In genomic region chr7:139585183-139585821, GRCm38 (mm10) we compare ENCODE assay signal across 13 mouse cellular contexts. TPM values are rescaled to one million over a fixed set of nuclear protein-coding genes. Genes with fewer than 3 reads are reported as not detected.
DNase-seq lines count a peak whose midpoint lies in the region; ATAC-seq and TF ChIP-seq lines count a peak whose summit lies in the region.
"Had no signal": no experiment of that assay in that cellular context is flagged by ENCODE, and none has a peak within 500 bp of the region (broad histone marks: within the 10 kb centered on the region; RNA-seq: fewer than 3 reads in every experiment).

No protein-coding gene starts in this region.

- 4% methylated on average over 29 of the region's 29 CpGs for WGBS in forebrain, postnatal 0 days
- 2% methylated on average over 29 of the region's 29 CpGs for WGBS in forebrain, embryonic 13.5 days
- WGBS in hindbrain, embryonic 12.5 days: 3% methylated on average over 29 of the region's 29 CpGs
- WGBS in neural tube, embryonic 13.5 days: 3% methylated on average over 29 of the region's 29 CpGs
- 6% methylated on average over 29 of the region's 29 CpGs for WGBS in liver, postnatal 0 days (ENCODE audit: insufficient replicate concordance)
- 4% methylated on average over 29 of the region's 29 CpGs for WGBS in liver, embryonic 11.5 days

- no peak for TF ChIP-seq EP300 in liver, postnatal 0 days (IDR thresholded peaks at IDR 0.05; ENCODE audit: low read depth)

- no peak overlapping the region for H3K9ac ChIP-seq in forebrain, postnatal 0 days
- no peak overlapping the region for H3K9ac ChIP-seq in forebrain, embryonic 13.5 days
- no peak overlapping the region for H3K9ac ChIP-seq in hindbrain, embryonic 12.5 days
- no peak overlapping the region for H3K9ac ChIP-seq in neural tube, embryonic 13.5 days
- no peak overlapping the region for H3K9ac ChIP-seq in liver, postnatal 0 days (replicated peaks)
- H3K9ac ChIP-seq in liver, embryonic 11.5 days (ENCODE audit: low read depth, low read length): no peak overlapping the region
- H3K9ac ChIP-seq: liver, embryonic 15.5 days had no signal

- DNase-seq in forebrain, postnatal 0 days: peak; percentile 27
- no peak for DNase-seq in left cerebral cortex, adult 2 months (ENCODE audit: extremely low spot score in 1 of 2, low spot score in 2 of 2)
- no peak for DNase-seq in left cerebral cortex, adult 8-10 months (ENCODE audit: low spot score in 2 of 2)
- DNase-seq in liver, postnatal 0 days: no peak
- no peak for DNase-seq in liver, embryonic 11.5 days (ENCODE audit: low spot score)
- DNase-seq: cerebellum, postnatal 25 days; right cerebral cortex, postnatal 14 days; thymus, adult 2 months had no signal

- peaks cover 57% of the 10 kb centered on the region for H3K27me3 ChIP-seq in forebrain, postnatal 0 days (ENCODE audit: insufficient read depth, low read length)
- peaks cover 100% of the 10 kb centered on the region for H3K27me3 ChIP-seq in forebrain, embryonic 13.5 days
- H3K27me3 ChIP-seq in hindbrain, embryonic 12.5 days: peaks cover 100% of the 10 kb centered on the region
- peaks cover 100% of the 10 kb centered on the region for H3K27me3 ChIP-seq in neural tube, embryonic 13.5 days
- peaks cover 82% of the 10 kb centered on the region for H3K27me3 ChIP-seq in liver, postnatal 0 days (ENCODE audit: insufficient read depth, low read length)
- H3K27me3 ChIP-seq in liver, embryonic 11.5 days (replicated peaks; ENCODE audit: control insufficient read depth, insufficient read depth, low read length): peaks cover 91% of the 10 kb centered on the region

- H3K4me1 ChIP-seq in forebrain, postnatal 0 days (ENCODE audit: insufficient read depth): peaks cover 8% of the 10 kb centered on the region; the same call in 1 of the 2 replicates
- H3K4me1 ChIP-seq in forebrain, embryonic 13.5 days: peaks cover 38% of the 10 kb centered on the region
- H3K4me1 ChIP-seq in hindbrain, embryonic 12.5 days: peaks cover 47% of the 10 kb centered on the region
- H3K4me1 ChIP-seq in neural tube, embryonic 13.5 days (replicated peaks): peaks cover 53% of the 10 kb centered on the region
- H3K4me1 ChIP-seq in liver, postnatal 0 days (ENCODE audit: insufficient read depth): peaks cover 3% of the 10 kb centered on the region
- H3K4me1 ChIP-seq in liver, embryonic 11.5 days (replicated peaks; ENCODE audit: control insufficient read depth, insufficient read depth, low read length): peaks cover 14% of the 10 kb centered on the region

- H3K9me3 ChIP-seq in forebrain, postnatal 0 days (ENCODE audit: low read length): no peaks in the 10 kb centered on the region
- no peaks in the 10 kb centered on the region for H3K9me3 ChIP-seq in forebrain, embryonic 13.5 days (replicated peaks)
- H3K9me3 ChIP-seq in hindbrain, embryonic 12.5 days (replicated peaks): no peaks in the 10 kb centered on the region
- H3K9me3 ChIP-seq in neural tube, embryonic 13.5 days: no peaks in the 10 kb centered on the region
- no peaks in the 10 kb centered on the region for H3K9me3 ChIP-seq in liver, postnatal 0 days (ENCODE audit: low read length)
- H3K9me3 ChIP-seq in liver, embryonic 11.5 days (ENCODE audit: control insufficient read depth, low read length): no peaks in the 10 kb centered on the region
- H3K9me3 ChIP-seq: liver, embryonic 15.5 days had no signal

- H3K4me2 ChIP-seq in forebrain, postnatal 0 days (ENCODE audit: low read depth): no peak overlapping the region
- H3K4me2 ChIP-seq in forebrain, embryonic 13.5 days: no peak overlapping the region
- peak overlapping the region; percentile 33 for H3K4me2 ChIP-seq in hindbrain, embryonic 12.5 days (replicated peaks)
- H3K4me2 ChIP-seq in neural tube, embryonic 13.5 days: 0 out of 2 replicates have a peak overlapping the region, but pooled peaks have one; percentile 7
- H3K4me2 ChIP-seq in liver, postnatal 0 days (ENCODE audit: low read depth, low read length): no peak overlapping the region
- no peak overlapping the region for H3K4me2 ChIP-seq in liver, embryonic 11.5 days
- H3K4me2 ChIP-seq: liver, embryonic 15.5 days had no signal

- TF ChIP-seq CTCF in forebrain, postnatal 0 days (IDR thresholded peaks at IDR 0.05; ENCODE audit: low read depth): peak; percentile 41
- TF ChIP-seq CTCF in left cerebral cortex, adult 2 months (IDR thresholded peaks at IDR 0.05): peak; percentile 3; the same call in 1 of the 2 replicates
- no peak for TF ChIP-seq CTCF in liver, postnatal 0 days (IDR thresholded peaks at IDR 0.05; ENCODE audit: low read depth)

- H3K36me3 ChIP-seq in forebrain, postnatal 0 days (ENCODE audit: insufficient read depth): no peaks in the 10 kb centered on the region
- no peaks in the 10 kb centered on the region for H3K36me3 ChIP-seq in forebrain, embryonic 13.5 days (ENCODE audit: poor library complexity, severe bottlenecking)
- H3K36me3 ChIP-seq in hindbrain, embryonic 12.5 days: no peaks in the 10 kb centered on the region
- H3K36me3 ChIP-seq in neural tube, embryonic 13.5 days: no peaks in the 10 kb centered on the region
- H3K36me3 ChIP-seq in liver, postnatal 0 days (replicated peaks; ENCODE audit: insufficient read depth, low read length): no peaks in the 10 kb centered on the region
- no peaks in the 10 kb centered on the region for H3K36me3 ChIP-seq in liver, embryonic 11.5 days (ENCODE audit: control insufficient read depth, insufficient read depth, low read length)
- H3K36me3 ChIP-seq: liver, embryonic 15.5 days had no signal

- no peak overlapping the region for H3K27ac ChIP-seq in forebrain, postnatal 0 days (ENCODE audit: low read depth, low read length)
- H3K27ac ChIP-seq in forebrain, embryonic 13.5 days: no peak overlapping the region
- no peak overlapping the region for H3K27ac ChIP-seq in left cerebral cortex, adult 2 months
- no peak overlapping the region for H3K27ac ChIP-seq in hindbrain, embryonic 12.5 days
- H3K27ac ChIP-seq in neural tube, embryonic 13.5 days (replicated peaks): no peak overlapping the region
- no peak overlapping the region for H3K27ac ChIP-seq in liver, postnatal 0 days (ENCODE audit: low read depth)
- H3K27ac ChIP-seq in liver, embryonic 11.5 days (ENCODE audit: low read depth, low read length): no peak overlapping the region
- H3K27ac ChIP-seq: liver, embryonic 15.5 days had no signal

- intact Hi-C loops in left cerebral cortex, adult 2 months (cut with DNase I): loop anchor here (5.0 kb wide), 1 partner anchor 93 kb away; no protein-coding TSS in a partner anchor

- no peak overlapping the region for H3K4me3 ChIP-seq in forebrain, postnatal 0 days (ENCODE audit: low read depth, low read length)
- no peak overlapping the region; the same call in 1 of the 2 replicates for H3K4me3 ChIP-seq in forebrain, embryonic 13.5 days
- H3K4me3 ChIP-seq in left cerebral cortex, adult 2 months: no peak overlapping the region
- H3K4me3 ChIP-seq in hindbrain, embryonic 12.5 days: 0 out of 2 replicates have a peak overlapping the region, but pooled peaks have one; percentile 11
- no peak overlapping the region for H3K4me3 ChIP-seq in neural tube, embryonic 13.5 days
- H3K4me3 ChIP-seq in liver, postnatal 0 days (ENCODE audit: low read depth, low read length): no peak overlapping the region
- H3K4me3 ChIP-seq in liver, embryonic 11.5 days (ENCODE audit: low read depth, low read length): no peak overlapping the region
- H3K4me3 ChIP-seq: liver, embryonic 15.5 days had no signal

- no peak for ATAC-seq in forebrain, postnatal 0 days
- no peak for ATAC-seq in forebrain, embryonic 13.5 days
- no peak for ATAC-seq in hindbrain, embryonic 12.5 days (ENCODE audit: low FRiP score)
- no peak for ATAC-seq in neural tube, embryonic 13.5 days (ENCODE audit: low read depth)
- ATAC-seq in liver, postnatal 0 days: no peak
- no peak for ATAC-seq in liver, embryonic 11.5 days (replicated peaks; ENCODE audit: low FRiP score)
- ATAC-seq: forebrain, embryonic 14.5 days had no signal

RNA-seq across cellular contexts. Expression of gene Nkx6-2, which starts 2.7 kb away (rescaled TPM):
- 1.00 and 1.2 TPM in 2 replicates for total RNA-seq in forebrain, postnatal 0 days (2014; rRNA removed)
- 0.52 and 1.4 TPM in 2 replicates for polyA plus RNA-seq in forebrain, postnatal 0 days (2015; fragmentation: Nextera tagmentation; extraction: Ambion mirVana)
- polyA plus RNA-seq in forebrain, embryonic 13.5 days (2015; fragmentation: Nextera tagmentation; extraction: Ambion mirVana): 2.1 and 3.3 TPM in 2 replicates
- 1 to 10 TPM; 5.2 to 6.5 TPM for total RNA-seq in left cerebral cortex, adult 2 months (2021)
- 10 to 100 TPM; 12.9 to 15.2 (median 13.9) TPM for total RNA-seq in left cerebral cortex, adult 8-10 months (2022)
- 17.9 and 19.1 TPM in 2 replicates for polyA plus RNA-seq in hindbrain, embryonic 12.5 days (2016; fragmentation: Nextera tagmentation; extraction: Ambion mirVana)
- polyA plus RNA-seq in neural tube, embryonic 13.5 days (2015; fragmentation: Nextera tagmentation; extraction: Ambion mirVana): 5.3 and 7.8 TPM in 2 replicates
- polyA plus RNA-seq in liver, postnatal 0 days (2015; fragmentation: Nextera tagmentation; extraction: Ambion mirVana): not detected in 2 replicates
- polyA plus RNA-seq in liver, embryonic 11.5 days (2014; fragmentation: Nextera tagmentation; extraction: Ambion mirVana): 0.32 and 0.56 TPM in 2 replicates
- polyA plus RNA-seq: liver, embryonic 15.5 days had no signal

Comparison
In these comparisons a context has a peak if more than half of its experiments do, and no peak if none do; other contexts are left out.
1. H3K4me2 ChIP-seq: peak in hindbrain, embryonic 12.5 days (single experiment) and neural tube, embryonic 13.5 days (single experiment); none in forebrain, postnatal 0 days (single experiment), forebrain, embryonic 13.5 days (single experiment), liver, postnatal 0 days (single experiment) and liver, embryonic 11.5 days (single experiment).